Mouse (Mus musculus) embryonic facial prominence, embryonic 13.5 days (tissue): ENCODE measurements around the gene Jund. TPM values are rescaled to one million over a fixed set of nuclear protein-coding genes. Genes with fewer than 3 reads are reported as not detected.

Source experiments
- ATAC-seq: fragments of 200-750 bp; cut with Nextera tagmentation; 2 replicates; pipeline ENCODE4 v1.8.0; 2017; ENCODE audit warnings: low read depth; ENCODE audit not compliant: insufficient number of reproducible peaks, insufficient read depth, low FRiP score, low TSS enrichment
- H3K27ac ChIP-seq: fragments of 300-500 bp; sonication (generic); 2 replicates; pipeline ENCODE4 v1.5.1; 2015; ENCODE audit warnings: moderate library complexity, mild to moderate bottlenecking, inconsistent platforms
- H3K27me3 ChIP-seq: fragments of 300-500 bp; sonication (generic); 2 replicates; pipeline ENCODE4 v1.6.1; 2015; ENCODE audit warnings: mild to moderate bottlenecking, inconsistent platforms
- H3K36me3 ChIP-seq: fragments of 300-500 bp; sonication (generic); 2 replicates; pipeline ENCODE4 v1.6.1; 2015; ENCODE audit warnings: mild to moderate bottlenecking, inconsistent platforms
- H3K4me1 ChIP-seq: fragments of 300-500 bp; sonication (generic); 2 replicates; pipeline ENCODE4 v1.6.1; 2015; ENCODE audit warnings: inconsistent platforms
- H3K4me2 ChIP-seq: fragments of 300-500 bp; sonication (generic); 2 replicates; pipeline ENCODE4 v1.6.1; 2015; ENCODE audit warnings: moderate library complexity, mild to moderate bottlenecking, inconsistent platforms
- H3K4me3 ChIP-seq: fragments of 300-500 bp; sonication (generic); 2 replicates; pipeline ENCODE4 v1.5.1; 2015; ENCODE audit warnings: mild to moderate bottlenecking, inconsistent platforms
- H3K9ac ChIP-seq: fragments of 300-500 bp; sonication (generic); 2 replicates; pipeline ENCODE4 v1.6.1; 2015; ENCODE audit warnings: mild to moderate bottlenecking, inconsistent platforms
- H3K9me3 ChIP-seq: fragments of 300-500 bp; sonication (generic); 2 replicates; pipeline ENCODE4 v1.6.1; 2016; ENCODE audit warnings: inconsistent platforms
- WGBS: fragments of 180-500 bp; shearing (Covaris S2); methylation state at CpG from one replicate; pipeline ENCODE4 v1.1.7; 2015; ENCODE audit warnings: mixed read lengths; 5-methylcytosine and 5-hydroxymethylcytosine counted together
- polyA plus RNA-seq: library from polyadenylated mRNA; unstranded; fragments of >200 nt; fragmentation: Nextera tagmentation; extraction: Ambion mirVana; gene quantifications from 2 replicates; pipeline ENCODE4 v1.2.1, GENCODE M21; 2015

The Jund gene
- polyA plus RNA-seq, result 54.7 and 68.5 TPM in 2 replicates

GRCm38 (mm10) chr8:70698310-70699109, at the start of gene Jund:
Gene Jund (plus strand): TSS chr8:70698949.
- WGBS, result under 1% methylated on average over 69 of the region's 69 CpGs
- peak within 1 kb of the TSS; percentile 74 for H3K4me3 ChIP-seq
- H3K27ac ChIP-seq, result peak within 1 kb of the TSS; percentile 99
- H3K9ac ChIP-seq, result peak within 1 kb of the TSS; percentile 98
- H3K9me3 ChIP-seq, result no peaks in the 10 kb centered on the region
- peak; percentile 88 for ATAC-seq
- no peaks in the 10 kb centered on the region for H3K27me3 ChIP-seq
- H3K4me1 ChIP-seq, result peaks cover 58% of the 10 kb centered on the region
- H3K4me2 ChIP-seq, result peak within 1 kb of the TSS; percentile 60
- peaks cover 17% of the 10 kb centered on the region; the same call in 1 of the 2 replicates for H3K36me3 ChIP-seq

- peaks cover 23% of the 10 kb centered on the region for H3K4me1 ChIP-seq
Measured at GRCm38 (mm10) chr8:70649324-70649723, 49.4 kb upstream of the Jund start.

GRCm38 (mm10) chr8:70650351-70650750, 48.4 kb upstream of the Jund start:
- WGBS, result 93% methylated on average over 17 of the region's 17 CpGs
- Histone ChIP-seq H3K4me2 (no peak overlapping the region), H3K9me3 (no peaks in the 10 kb centered on the region), H3K4me3 (no peak overlapping the region), H3K36me3 (peaks cover 60% of the 10 kb centered on the region), H3K9ac (no peak overlapping the region), H3K27me3 (no peaks in the 10 kb centered on the region), H3K4me1 (peaks cover 23% of the 10 kb centered on the region), H3K27ac (no peak overlapping the region)
- no peak for ATAC-seq

More at GRCm38 (mm10) chr8:70649324-70649723, 49.4 kb upstream of the Jund start:
- 66% methylated on average over 4 of the region's 4 CpGs for WGBS
- Histone ChIP-seq H3K36me3 (peaks cover 49% of the 10 kb centered on the region), H3K9ac (no peak overlapping the region), H3K9me3 (no peaks in the 10 kb centered on the region), H3K27me3 (no peaks in the 10 kb centered on the region), H3K4me2 (0 out of 2 replicates have a peak overlapping the region, but pooled peaks have one; percentile 0), H3K27ac (peak overlapping the region; percentile 51), H3K4me3 (no peak overlapping the region)
- ATAC-seq, result 0 out of 2 replicates have a peak, but pooled peaks have one; percentile 13

GRCm38 (mm10) chr8:70653226-70653625, 45.5 kb upstream of the Jund start:
- no peaks in the 10 kb centered on the region for H3K9me3 ChIP-seq
- H3K27me3 ChIP-seq, result no peaks in the 10 kb centered on the region
- no peak overlapping the region; the same call in 1 of the 2 replicates for H3K27ac ChIP-seq
- no peak overlapping the region for H3K4me3 ChIP-seq
- whole genome bisulfite sequencing, result 65% methylated on average over 2 of the region's 2 CpGs
- no peak for ATAC-seq
- peaks cover 21% of the 10 kb centered on the region for H3K4me1 ChIP-seq
- no peak overlapping the region for H3K9ac ChIP-seq
- H3K36me3 ChIP-seq, result peaks cover 84% of the 10 kb centered on the region
- no peak overlapping the region for H3K4me2 ChIP-seq

GRCm38 (mm10) chr8:70654121-70654520, 44.6 kb upstream of the Jund start:
- 71% methylated on average over 1 of the region's 1 CpGs for WGBS

GRCm38 (mm10) chr8:70655469-70655868, 43.3 kb upstream of the Jund start:
- 17% methylated on average over 2 of the region's 2 CpGs for WGBS
- H3K9ac ChIP-seq, result no peak overlapping the region
- no peaks in the 10 kb centered on the region for H3K9me3 ChIP-seq
- no peaks in the 10 kb centered on the region for H3K27me3 ChIP-seq
- no peak for ATAC-seq
- no peak overlapping the region for H3K4me3 ChIP-seq
- no peak overlapping the region for H3K27ac ChIP-seq
- no peak overlapping the region for H3K4me2 ChIP-seq
- H3K36me3 ChIP-seq, result peaks cover 63% of the 10 kb centered on the region
- H3K4me1 ChIP-seq, result peaks cover 24% of the 10 kb centered on the region

More at GRCm38 (mm10) chr8:70654121-70654520, 44.6 kb upstream of the Jund start:
- no peak overlapping the region for H3K4me3 ChIP-seq
- H3K27me3 ChIP-seq, result no peaks in the 10 kb centered on the region
- H3K4me2 ChIP-seq, result no peak overlapping the region
- no peaks in the 10 kb centered on the region for H3K9me3 ChIP-seq
- ATAC-seq, result no peak
- peaks cover 24% of the 10 kb centered on the region for H3K4me1 ChIP-seq
- no peak overlapping the region for H3K9ac ChIP-seq
- H3K36me3 ChIP-seq, result peaks cover 75% of the 10 kb centered on the region
- H3K27ac ChIP-seq, result no peak overlapping the region

- no peak overlapping the region for H3K9ac ChIP-seq
Measured at GRCm38 (mm10) chr8:70656193-70656790, 42.5 kb upstream of the Jund start.

GRCm38 (mm10) chr8:70657214-70657613, 41.5 kb upstream of the Jund start:
- Histone ChIP-seq H3K36me3 (peaks cover 45% of the 10 kb centered on the region), H3K9me3 (no peaks in the 10 kb centered on the region), H3K27ac (no peak overlapping the region), H3K4me2 (no peak overlapping the region), H3K4me3 (no peak overlapping the region), H3K9ac (0 out of 2 replicates have a peak overlapping the region, but pooled peaks have one; percentile 88), H3K4me1 (peaks cover 27% of the 10 kb centered on the region), H3K27me3 (no peaks in the 10 kb centered on the region)
- ATAC-seq, result no peak
- WGBS, result 94% methylated on average over 3 of the region's 3 CpGs

More at GRCm38 (mm10) chr8:70656193-70656790, 42.5 kb upstream of the Jund start:
- 59% methylated on average over 13 of the region's 13 CpGs for WGBS
- Histone ChIP-seq H3K27me3 (no peaks in the 10 kb centered on the region), H3K9me3 (no peaks in the 10 kb centered on the region), H3K4me3 (no peak overlapping the region), H3K4me2 (no peak overlapping the region), H3K27ac (no peak overlapping the region), H3K36me3 (peaks cover 54% of the 10 kb centered on the region), H3K4me1 (peaks cover 27% of the 10 kb centered on the region)
- ATAC-seq, result no peak

GRCm38 (mm10) chr8:70657739-70658138, 41.0 kb upstream of the Jund start:
- Histone ChIP-seq H3K4me3 (no peak overlapping the region), H3K4me2 (no peak overlapping the region; the same call in 1 of the 2 replicates)
- no peak for ATAC-seq

GRCm38 (mm10) chr8:70658897-70659603, 39.7 kb upstream of the Jund start:
- Histone ChIP-seq H3K27me3 (no peaks in the 10 kb centered on the region), H3K9me3 (no peaks in the 10 kb centered on the region), H3K9ac (peak overlapping the region; percentile 88), H3K4me3 (peak overlapping the region; percentile 80), H3K4me1 (peaks cover 27% of the 10 kb centered on the region), H3K36me3 (peaks cover 37% of the 10 kb centered on the region), H3K4me2 (peak overlapping the region; percentile 93), H3K27ac (peak overlapping the region; percentile 60)
- ATAC-seq, result 0 out of 2 replicates have a peak, but pooled peaks have one; percentile 23
- 1% methylated on average over 31 of the region's 31 CpGs for WGBS

More at GRCm38 (mm10) chr8:70657739-70658138, 41.0 kb upstream of the Jund start:
- Histone ChIP-seq H3K9ac (0 out of 2 replicates have a peak overlapping the region, but pooled peaks have one; percentile 88), H3K27ac (no peak overlapping the region), H3K36me3 (peaks cover 40% of the 10 kb centered on the region), H3K9me3 (no peaks in the 10 kb centered on the region), H3K27me3 (no peaks in the 10 kb centered on the region), H3K4me1 (peaks cover 27% of the 10 kb centered on the region)
- 85% methylated on average over 2 of the region's 2 CpGs for WGBS
